Mouse (Mus musculus): Measurements from ENCODE around the gene Itgav. TPM values are rescaled to one million over a fixed set of nuclear protein-coding genes. Genes with fewer than 3 reads are reported as not detected.
A peak's percentile ranks its signal among the peaks of the same experiment; 100 is the strongest.

Itgav gene
- total and polyA plus RNA-seq, 2 experiments from 2014 or later: 22.6 to 27.7 TPM

DNA sequence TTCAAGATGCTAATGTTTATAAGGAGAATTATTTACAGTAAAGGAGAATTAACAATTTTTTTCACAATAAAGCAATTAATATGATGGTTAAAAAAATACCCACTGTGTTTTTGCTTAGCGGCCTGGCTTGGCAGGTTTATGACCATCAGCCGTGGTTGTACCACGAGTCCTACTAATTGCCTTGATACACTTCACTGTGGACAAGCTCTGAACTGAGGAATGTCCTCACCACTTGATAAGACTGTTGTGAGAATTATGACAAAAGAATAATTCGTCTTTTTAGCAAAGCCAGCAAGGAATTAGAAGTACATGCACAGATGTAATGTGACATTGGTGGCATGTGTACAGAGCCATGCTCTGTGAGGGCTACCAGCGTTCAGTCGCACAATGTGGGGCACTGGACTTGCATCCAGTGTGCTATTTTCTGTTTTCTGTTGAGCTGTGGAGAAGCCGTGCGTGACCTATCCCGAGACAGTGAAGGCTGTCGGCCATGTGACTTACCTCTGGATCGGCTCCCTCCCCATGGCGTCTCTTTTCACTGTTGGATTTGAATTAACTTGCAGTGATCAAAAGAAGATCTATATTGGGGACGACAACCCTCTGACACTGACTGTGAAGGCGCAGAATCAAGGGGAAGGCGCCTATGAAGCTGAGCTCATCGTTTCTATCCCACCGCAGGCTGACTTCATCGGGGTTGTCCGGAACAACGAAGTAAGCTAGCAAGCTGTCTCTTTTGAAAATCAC lies 67.3 kb downstream of the Itgav start:
- Histone ChIP-seq H3K9me3 (ENCODE audit: low read length) (no peaks in the 10 kb centered on the region), H3K4me3 (ENCODE audit: low read depth, low read length) (peak overlapping the region; percentile 14; the same call in 1 of the 2 replicates), H3K4me2 (ENCODE audit: low read depth) (peak overlapping the region; percentile 11), H3K27ac (ENCODE audit: low read depth, low read length) (no peak overlapping the region), H3K27me3 (ENCODE audit: insufficient read depth, low read length) (no peaks in the 10 kb centered on the region), H3K9ac (no peak overlapping the region), H3K36me3 (ENCODE audit: insufficient read depth) (no peaks in the 10 kb centered on the region), H3K4me1 (ENCODE audit: insufficient read depth) (no peaks in the 10 kb centered on the region)
- 55% methylated on average over 20 of the region's 20 CpGs for WGBS
- no peak for TF ChIP-seq CTCF (IDR thresholded peaks at IDR 0.05; ENCODE audit: low read depth)
- ATAC-seq (peak; percentile 66), DNase-seq (peak; percentile 27)

DNA sequence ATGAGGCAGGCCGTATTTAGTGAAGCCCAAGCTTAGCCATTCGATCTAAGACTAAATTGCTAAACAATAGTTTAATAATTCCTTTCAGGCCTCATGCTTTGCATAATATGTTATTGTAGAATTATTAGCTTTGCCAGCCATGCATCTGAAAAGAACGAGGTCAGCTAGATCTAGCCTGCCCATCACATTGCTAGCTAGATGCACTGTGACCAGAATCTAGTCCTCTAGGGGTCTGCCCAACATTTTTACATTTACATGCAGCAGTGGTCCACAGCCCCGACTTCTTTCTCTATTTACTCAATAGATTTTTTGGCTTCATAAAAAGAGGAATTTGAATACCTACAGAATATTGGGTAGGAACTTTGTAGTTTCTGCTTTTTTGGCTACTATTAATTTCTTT lies 67.9 kb downstream of the Itgav start:
- Histone ChIP-seq H3K9me3 (ENCODE audit: low read length) (no peaks in the 10 kb centered on the region), H3K27ac (ENCODE audit: low read depth, low read length) (no peak overlapping the region), H3K4me3 (ENCODE audit: low read depth, low read length) (peak overlapping the region; percentile 14; the same call in 1 of the 2 replicates), H3K27me3 (ENCODE audit: insufficient read depth, low read length) (no peaks in the 10 kb centered on the region), H3K4me2 (ENCODE audit: low read depth) (peak overlapping the region; percentile 11), H3K4me1 (ENCODE audit: insufficient read depth) (no peaks in the 10 kb centered on the region), H3K36me3 (ENCODE audit: insufficient read depth) (no peaks in the 10 kb centered on the region), H3K9ac (no peak overlapping the region)
- no peak for DNase-seq
- no peak for ATAC-seq
- WGBS: 34% methylated on average over 4 of the region's 4 CpGs
- no peak for TF ChIP-seq CTCF (IDR thresholded peaks at IDR 0.05; ENCODE audit: low read depth)

DNA sequence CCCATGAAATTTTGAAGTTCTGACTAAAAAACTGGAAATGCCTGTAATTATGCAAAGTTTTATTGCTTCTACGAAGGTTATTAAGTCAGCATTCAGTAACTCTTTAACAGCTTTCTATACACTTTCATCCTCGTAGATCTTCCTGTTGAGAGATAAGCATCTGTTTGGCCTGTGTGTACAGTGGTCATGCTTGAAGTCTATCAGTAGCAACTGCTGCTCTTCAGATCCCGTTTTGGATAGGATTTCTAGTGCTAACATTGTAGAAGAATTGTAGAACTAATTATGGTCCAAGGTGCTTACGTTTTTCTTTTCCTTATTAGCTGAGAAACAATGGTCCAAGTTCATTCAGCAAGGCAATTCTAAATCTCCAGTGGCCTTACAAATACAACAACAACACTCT lies 71.6 kb downstream of the Itgav start:
- ATAC-seq (no peak), DNase-seq (no peak)
- Histone ChIP-seq H3K4me3 (ENCODE audit: low read depth, low read length) (no peak overlapping the region), H3K9ac (no peak overlapping the region), H3K4me1 (ENCODE audit: insufficient read depth) (no peaks in the 10 kb centered on the region), H3K27me3 (ENCODE audit: insufficient read depth, low read length) (no peaks in the 10 kb centered on the region), H3K4me2 (ENCODE audit: low read depth) (no peak overlapping the region), H3K27ac (ENCODE audit: low read depth, low read length) (no peak overlapping the region), H3K36me3 (ENCODE audit: insufficient read depth) (no peaks in the 10 kb centered on the region), H3K9me3 (ENCODE audit: low read length) (no peaks in the 10 kb centered on the region)
- no peak for TF ChIP-seq CTCF (IDR thresholded peaks at IDR 0.05; ENCODE audit: low read depth)
- WGBS: 75% methylated on average over 4 of the region's 4 CpGs

DNA sequence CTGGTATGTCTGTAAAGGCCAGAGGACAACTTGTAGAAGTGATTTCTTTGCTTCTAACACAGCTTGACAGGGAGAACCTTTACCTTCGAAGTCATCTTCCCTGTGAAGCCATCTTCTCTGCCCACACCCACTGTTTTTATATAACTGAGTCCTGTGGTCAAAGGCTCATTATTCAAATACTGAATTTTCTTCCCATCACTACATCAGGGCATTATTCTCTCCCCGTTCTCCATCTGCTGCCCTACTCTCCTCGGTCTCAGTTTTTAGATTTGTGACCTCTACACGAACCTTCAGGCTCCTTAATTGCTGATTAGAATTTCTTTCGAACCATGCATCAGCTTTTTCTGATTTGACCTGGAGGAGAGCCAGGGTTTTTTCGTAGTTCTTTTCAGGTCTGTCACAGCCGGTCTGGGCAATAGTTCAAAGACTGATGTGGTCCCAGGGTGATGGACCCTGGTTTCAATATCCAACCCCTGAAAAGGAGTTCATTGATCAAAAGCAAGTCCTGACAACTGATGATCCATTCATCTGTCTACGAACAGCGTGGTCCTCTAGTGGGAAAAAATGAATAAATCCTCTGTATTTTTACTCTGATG lies 73.8 kb downstream of the Itgav start:
- WGBS: 22% methylated on average over 9 of the region's 9 CpGs
- Histone ChIP-seq H3K27ac (ENCODE audit: low read depth, low read length) (no peak overlapping the region), H3K4me1 (ENCODE audit: insufficient read depth) (no peaks in the 10 kb centered on the region), H3K27me3 (ENCODE audit: insufficient read depth, low read length) (no peaks in the 10 kb centered on the region), H3K4me2 (ENCODE audit: low read depth) (no peak overlapping the region), H3K9me3 (ENCODE audit: low read length) (no peaks in the 10 kb centered on the region), H3K36me3 (ENCODE audit: insufficient read depth) (no peaks in the 10 kb centered on the region), H3K4me3 (ENCODE audit: low read depth, low read length) (no peak overlapping the region), H3K9ac (no peak overlapping the region)
- TF ChIP-seq CTCF (IDR thresholded peaks at IDR 0.05; ENCODE audit: low read depth): no peak
- DNase-seq: no peak
- no peak for ATAC-seq

DNA sequence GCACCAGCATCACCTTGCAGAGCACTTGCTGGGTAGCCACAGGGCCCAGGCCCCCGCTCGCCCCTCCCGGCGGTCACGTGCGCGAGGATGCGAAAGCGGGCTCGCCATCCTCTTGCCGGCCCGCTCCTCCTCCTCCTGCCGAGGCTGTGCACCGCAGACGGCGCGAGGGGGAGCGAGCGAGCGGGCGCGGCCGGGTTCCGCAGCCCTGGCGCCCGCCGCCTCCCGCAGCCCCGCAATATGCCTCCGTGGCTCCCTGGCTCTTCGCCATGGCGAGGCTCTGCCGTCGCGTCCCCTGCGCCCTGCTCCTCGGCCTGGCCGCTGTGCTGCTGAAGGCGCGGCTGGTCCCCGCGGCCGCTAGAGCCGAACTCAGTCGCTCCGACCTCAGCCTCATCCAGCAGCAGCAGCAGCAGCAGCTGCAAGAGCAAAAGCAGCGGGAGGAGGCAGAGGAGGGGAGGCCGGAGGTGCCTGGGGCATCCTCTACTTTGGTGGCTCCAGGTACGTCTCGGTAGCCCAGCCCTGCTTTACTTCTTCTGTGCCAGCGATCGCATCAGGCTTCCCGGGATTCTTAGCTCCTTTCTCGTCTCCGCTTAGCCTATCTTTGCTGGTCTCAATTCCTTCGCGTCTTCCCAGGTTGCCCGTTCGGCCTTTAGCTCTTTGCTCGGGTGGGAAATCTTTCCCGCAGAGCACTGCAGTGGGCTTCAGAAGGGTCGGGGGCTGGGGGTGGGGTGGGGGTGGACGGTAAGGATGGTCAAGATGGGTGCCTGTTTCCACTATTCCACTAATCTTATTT lies 88.5 kb downstream of the Itgav start, which contains the start of gene Fam171b:
Gene Fam171b (plus strand): TSS at position 154 of the 790 bp plus-strand sequence.
- Histone ChIP-seq H3K27ac (ENCODE audit: low read depth, low read length) (peak within 1 kb of the TSS; percentile 98), H3K4me1 (ENCODE audit: insufficient read depth) (0 out of 2 replicates have a peak, but pooled peaks cover 6% of the 10 kb centered on the region), H3K36me3 (ENCODE audit: insufficient read depth) (no peaks in the 10 kb centered on the region), H3K9ac (peak within 1 kb of the TSS; percentile 98), H3K9me3 (ENCODE audit: low read length) (no peaks in the 10 kb centered on the region), H3K4me2 (ENCODE audit: low read depth) (peak within 1 kb of the TSS; percentile 69), H3K4me3 (ENCODE audit: low read depth, low read length) (peak within 1 kb of the TSS; percentile 95), H3K27me3 (ENCODE audit: insufficient read depth, low read length) (no peaks in the 10 kb centered on the region)
- TF ChIP-seq CTCF (IDR thresholded peaks at IDR 0.05; ENCODE audit: low read depth): peak; percentile 61
- 3% methylated on average over 61 of the region's 63 CpGs for WGBS
- peak; percentile 89 for DNase-seq
- ATAC-seq: peak; percentile 95

DNA sequence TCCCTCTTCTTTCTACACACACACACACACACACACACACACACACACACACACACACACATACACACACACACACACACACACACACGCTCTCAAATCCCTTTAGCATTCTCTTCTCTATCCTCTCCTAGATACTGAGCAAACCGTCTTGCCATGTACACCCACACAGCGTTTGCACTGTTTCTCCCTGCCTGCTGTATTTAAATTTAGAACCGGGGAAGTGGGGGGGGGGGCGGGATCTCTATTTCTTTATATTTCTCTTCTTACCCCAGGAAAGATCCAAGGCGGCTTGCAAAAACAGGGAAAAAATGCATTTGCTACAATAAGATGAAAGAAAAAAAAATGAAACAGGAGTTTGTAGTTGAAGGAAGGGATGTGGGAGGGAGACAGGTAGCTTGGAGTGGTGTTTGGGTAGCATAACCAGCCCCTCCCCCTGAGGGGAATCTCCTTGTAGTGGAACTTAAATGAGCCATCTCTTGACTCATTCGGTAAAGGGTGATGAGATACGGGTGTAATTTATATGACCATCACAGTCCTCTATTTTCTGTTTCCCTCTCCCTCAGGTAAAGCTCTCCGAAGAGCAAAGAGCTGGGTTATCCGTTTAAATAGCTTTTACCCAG lies 89.2 kb downstream of the Itgav start:
- peak overlapping the region; percentile 69 for H3K4me2 ChIP-seq (ENCODE audit: low read depth)
- H3K27ac ChIP-seq (ENCODE audit: low read depth, low read length): peak overlapping the region; percentile 98
- peak overlapping the region; percentile 95 for H3K4me3 ChIP-seq (ENCODE audit: low read depth, low read length)
- no peak for TF ChIP-seq CTCF (IDR thresholded peaks at IDR 0.05; ENCODE audit: low read depth)
- H3K36me3 ChIP-seq (ENCODE audit: insufficient read depth): no peaks in the 10 kb centered on the region
- ATAC-seq (peak; percentile 53), DNase-seq (peak; percentile 53)
- WGBS: 5% methylated on average over 10 of the region's 10 CpGs
- peak overlapping the region; percentile 98 for H3K9ac ChIP-seq
- no peaks in the 10 kb centered on the region for H3K9me3 ChIP-seq (ENCODE audit: low read length)
- 0 out of 2 replicates have a peak, but pooled peaks cover 6% of the 10 kb centered on the region for H3K4me1 ChIP-seq (ENCODE audit: insufficient read depth)
- no peaks in the 10 kb centered on the region for H3K27me3 ChIP-seq (ENCODE audit: insufficient read depth, low read length)
